Mouse (Mus musculus) limb, embryonic 15.5 days (tissue): Measurements from ENCODE around the gene Tpo. TPM values are rescaled to one million over a fixed set of nuclear protein-coding genes. Genes with fewer than 3 reads are reported as not detected.

Experiments
- ATAC-seq: fragments of 200-750 bp; cut with Nextera tagmentation; 2 replicates; pipeline ENCODE4 v1.8.0; 2017; ENCODE audit warnings: low read depth, moderate TSS enrichment; ENCODE audit not compliant: insufficient number of reproducible peaks, low FRiP score, low TSS enrichment
- H3K27ac ChIP-seq: fragments of 300-500 bp; sonication (generic); 2 replicates; pipeline ENCODE4 v1.5.1; 2015; ENCODE audit warnings: moderate library complexity, mild to moderate bottlenecking, inconsistent platforms
- H3K27me3 ChIP-seq: fragments of 300-500 bp; sonication (generic); 2 replicates; pipeline ENCODE4 v1.6.1; 2015; ENCODE audit warnings: inconsistent platforms
- H3K36me3 ChIP-seq: fragments of 300-500 bp; sonication (generic); 2 replicates; pipeline ENCODE4 v1.6.1; 2015; ENCODE audit warnings: inconsistent platforms
- H3K4me1 ChIP-seq: fragments of 300-500 bp; sonication (generic); 2 replicates; pipeline ENCODE4 v1.6.1; 2015; ENCODE audit warnings: inconsistent platforms
- H3K4me2 ChIP-seq: fragments of 300-500 bp; sonication (generic); 2 replicates; pipeline ENCODE4 v1.6.1; 2015; ENCODE audit warnings: mild to moderate bottlenecking, inconsistent platforms
- H3K4me3 ChIP-seq: fragments of 300-500 bp; sonication (generic); 2 replicates; pipeline ENCODE4 v1.5.1; 2015; ENCODE audit warnings: mild to moderate bottlenecking, inconsistent platforms
- H3K9ac ChIP-seq: fragments of 300-500 bp; sonication (generic); 2 replicates; pipeline ENCODE4 v1.6.1; 2015; ENCODE audit warnings: inconsistent platforms
- H3K9me3 ChIP-seq: fragments of 300-500 bp; sonication (generic); 2 replicates; pipeline ENCODE4 v1.6.1; 2016; ENCODE audit warnings: inconsistent platforms
- WGBS: fragments of 180-500 bp; shearing (Covaris S2); methylation state at CpG from one replicate; pipeline ENCODE4 v1.1.7; 2015; 5-methylcytosine and 5-hydroxymethylcytosine counted together
- polyA plus RNA-seq: library from polyadenylated mRNA; unstranded; fragments of >200 nt; fragmentation: Nextera tagmentation; extraction: Ambion mirVana; gene quantifications from 2 replicates; pipeline ENCODE4 v1.2.1, GENCODE M21; 2015

Gene Tpo
- not detected in 2 replicates for polyA plus RNA-seq

GRCm38 (mm10) chr12:30132524-30132923 lies at the start of gene Tpo:
Gene Tpo (minus strand): TSS chr12:30132624.
- 72% methylated on average over 4 of the region's 4 CpGs for WGBS
- H3K27me3 ChIP-seq: 0 out of 2 replicates have a peak, but pooled peaks cover 3% of the 10 kb centered on the region
- ATAC-seq: no peak
- no peak within 1 kb of the TSS for H3K9ac ChIP-seq
- no peak within 1 kb of the TSS for H3K4me2 ChIP-seq
- no peaks in the 10 kb centered on the region for H3K36me3 ChIP-seq
- no peak within 1 kb of the TSS for H3K4me3 ChIP-seq
- H3K4me1 ChIP-seq: no peaks in the 10 kb centered on the region
- no peak within 1 kb of the TSS for H3K27ac ChIP-seq
- H3K9me3 ChIP-seq: no peaks in the 10 kb centered on the region

- no peaks in the 10 kb centered on the region for H3K9me3 ChIP-seq
- H3K4me2 ChIP-seq: no peak overlapping the region
- H3K9ac ChIP-seq: no peak overlapping the region
- H3K4me1 ChIP-seq: no peaks in the 10 kb centered on the region
- no peaks in the 10 kb centered on the region for H3K36me3 ChIP-seq
- WGBS: 77% methylated on average over 3 of the region's 3 CpGs
- no peak overlapping the region for H3K4me3 ChIP-seq
- no peaks in the 10 kb centered on the region for H3K27me3 ChIP-seq
- H3K27ac ChIP-seq: no peak overlapping the region
- ATAC-seq: no peak
Observed at GRCm38 (mm10) chr12:30181721-30182120, 49.3 kb upstream of the Tpo start.

GRCm38 (mm10) chr12:30179623-30180022 lies 47.2 kb upstream of the Tpo start:
- no peaks in the 10 kb centered on the region for H3K36me3 ChIP-seq
- no peak overlapping the region for H3K9ac ChIP-seq
- no peak overlapping the region for H3K4me2 ChIP-seq
- ATAC-seq: no peak
- no peak overlapping the region for H3K27ac ChIP-seq
- no peaks in the 10 kb centered on the region for H3K9me3 ChIP-seq
- no peak overlapping the region for H3K4me3 ChIP-seq
- WGBS: 93% methylated on average over 1 of the region's 1 CpGs
- no peaks in the 10 kb centered on the region for H3K4me1 ChIP-seq
- no peaks in the 10 kb centered on the region for H3K27me3 ChIP-seq

GRCm38 (mm10) chr12:30177966-30178365 lies 45.5 kb upstream of the Tpo start:
- no peak for ATAC-seq
- 78% methylated on average over 6 of the region's 6 CpGs for WGBS
- Histone ChIP-seq H3K36me3 (no peaks in the 10 kb centered on the region), H3K9ac (no peak overlapping the region), H3K4me1 (no peaks in the 10 kb centered on the region), H3K9me3 (no peaks in the 10 kb centered on the region), H3K27me3 (no peaks in the 10 kb centered on the region), H3K4me3 (no peak overlapping the region), H3K4me2 (no peak overlapping the region), H3K27ac (no peak overlapping the region)

GRCm38 (mm10) chr12:30177529-30177928 lies 45.1 kb upstream of the Tpo start:
- Histone ChIP-seq H3K4me3 (no peak overlapping the region), H3K4me2 (no peak overlapping the region), H3K27me3 (no peaks in the 10 kb centered on the region), H3K36me3 (no peaks in the 10 kb centered on the region), H3K9ac (no peak overlapping the region), H3K27ac (no peak overlapping the region), H3K4me1 (no peaks in the 10 kb centered on the region), H3K9me3 (no peaks in the 10 kb centered on the region)
- ATAC-seq: no peak
- WGBS: 71% methylated on average over 2 of the region's 2 CpGs

- WGBS: 53% methylated on average over 3 of the region's 3 CpGs
- no peak overlapping the region for H3K4me3 ChIP-seq
- ATAC-seq: no peak
- no peaks in the 10 kb centered on the region for H3K36me3 ChIP-seq
- H3K27ac ChIP-seq: no peak overlapping the region
- H3K9ac ChIP-seq: no peak overlapping the region
- no peak overlapping the region for H3K4me2 ChIP-seq
- no peaks in the 10 kb centered on the region for H3K9me3 ChIP-seq
- no peaks in the 10 kb centered on the region for H3K27me3 ChIP-seq
- H3K4me1 ChIP-seq: no peaks in the 10 kb centered on the region
Observed at GRCm38 (mm10) chr12:30168491-30168890, 36.1 kb upstream of the Tpo start.

- no peaks in the 10 kb centered on the region for H3K36me3 ChIP-seq
- no peaks in the 10 kb centered on the region for H3K9me3 ChIP-seq
- H3K27me3 ChIP-seq: no peaks in the 10 kb centered on the region
- no peak overlapping the region for H3K9ac ChIP-seq
- no peak for ATAC-seq
- 72% methylated on average over 5 of the region's 5 CpGs for WGBS
- H3K27ac ChIP-seq: no peak overlapping the region
- H3K4me3 ChIP-seq: no peak overlapping the region
- H3K4me2 ChIP-seq: no peak overlapping the region
- H3K4me1 ChIP-seq: peaks cover 6% of the 10 kb centered on the region; the same call in 1 of the 2 replicates
Observed at GRCm38 (mm10) chr12:30164538-30164937, 32.1 kb upstream of the Tpo start.

- no peak for ATAC-seq
- WGBS: 89% methylated on average over 6 of the region's 6 CpGs
- no peak overlapping the region for H3K4me3 ChIP-seq
Observed at GRCm38 (mm10) chr12:30164005-30164404, 31.6 kb upstream of the Tpo start.

GRCm38 (mm10) chr12:30161731-30162406 lies 29.4 kb upstream of the Tpo start:
- Histone ChIP-seq H3K27me3 (no peaks in the 10 kb centered on the region), H3K4me2 (no peak overlapping the region), H3K9me3 (no peaks in the 10 kb centered on the region), H3K9ac (no peak overlapping the region), H3K4me3 (no peak overlapping the region), H3K36me3 (no peaks in the 10 kb centered on the region), H3K27ac (no peak overlapping the region), H3K4me1 (peaks cover 9% of the 10 kb centered on the region; the same call in 1 of the 2 replicates)
- ATAC-seq: no peak
- WGBS: 89% methylated on average over 5 of the region's 5 CpGs

More at GRCm38 (mm10) chr12:30164005-30164404, 31.6 kb upstream of the Tpo start:
- no peak overlapping the region for H3K4me2 ChIP-seq
- H3K4me1 ChIP-seq: peaks cover 9% of the 10 kb centered on the region; the same call in 1 of the 2 replicates
- no peak overlapping the region for H3K27ac ChIP-seq
- H3K9me3 ChIP-seq: no peaks in the 10 kb centered on the region
- H3K36me3 ChIP-seq: no peaks in the 10 kb centered on the region
- no peak overlapping the region for H3K9ac ChIP-seq
- H3K27me3 ChIP-seq: no peaks in the 10 kb centered on the region

GRCm38 (mm10) chr12:30160475-30160874 lies 28.1 kb upstream of the Tpo start:
- Histone ChIP-seq H3K27ac (no peak overlapping the region), H3K27me3 (no peaks in the 10 kb centered on the region), H3K4me2 (no peak overlapping the region), H3K9ac (no peak overlapping the region), H3K36me3 (no peaks in the 10 kb centered on the region), H3K4me3 (no peak overlapping the region), H3K9me3 (no peaks in the 10 kb centered on the region), H3K4me1 (peaks cover 9% of the 10 kb centered on the region; the same call in 1 of the 2 replicates)
- 60% methylated on average over 3 of the region's 3 CpGs for WGBS
- ATAC-seq: no peak

- no peak overlapping the region for H3K27ac ChIP-seq
- ATAC-seq: no peak
- WGBS: 73% methylated on average over 8 of the region's 8 CpGs
Observed at GRCm38 (mm10) chr12:30159788-30160187, 27.4 kb upstream of the Tpo start.

GRCm38 (mm10) chr12:30154079-30154673 lies 21.8 kb upstream of the Tpo start:
- H3K36me3 ChIP-seq: no peaks in the 10 kb centered on the region
- no peaks in the 10 kb centered on the region for H3K9me3 ChIP-seq
- 53% methylated on average over 7 of the region's 7 CpGs for WGBS
- no peak overlapping the region for H3K4me2 ChIP-seq
- H3K4me1 ChIP-seq: peaks cover under 1% of the 10 kb centered on the region; the same call in 1 of the 2 replicates
- H3K27me3 ChIP-seq: no peaks in the 10 kb centered on the region
- no peak overlapping the region for H3K4me3 ChIP-seq
- no peak for ATAC-seq
- no peak overlapping the region for H3K27ac ChIP-seq
- no peak overlapping the region for H3K9ac ChIP-seq

More at GRCm38 (mm10) chr12:30159788-30160187, 27.4 kb upstream of the Tpo start:
- Histone ChIP-seq H3K4me1 (peaks cover 9% of the 10 kb centered on the region; the same call in 1 of the 2 replicates), H3K9me3 (no peaks in the 10 kb centered on the region), H3K9ac (no peak overlapping the region), H3K4me2 (no peak overlapping the region), H3K27me3 (no peaks in the 10 kb centered on the region), H3K36me3 (no peaks in the 10 kb centered on the region), H3K4me3 (no peak overlapping the region)
